Mouse (Mus musculus): ENCODE measurements around the gene Pla1a. TPM values are rescaled to one million over a fixed set of nuclear protein-coding genes. Genes with fewer than 3 reads are reported as not detected.

Pla1a gene
- polyA plus RNA-seq, 1 experiment from 2014 or later, result 1.1 TPM

GRCm38 (mm10) chr16:38401468-38401867 lies 31.5 kb downstream of the Pla1a start:
- Histone ChIP-seq H3K4me1 (ENCODE audit: control insufficient read depth, insufficient read depth, low read length) (peaks cover 14% of the 10 kb centered on the region), H3K27me3 (replicated peaks; ENCODE audit: control insufficient read depth, insufficient read depth, low read length) (no peaks in the 10 kb centered on the region), H3K4me2 (ENCODE audit: low read depth, low read length) (no peak overlapping the region), H3K4me3 (ENCODE audit: low read depth, low read length) (no peak overlapping the region), H3K36me3 (ENCODE audit: control insufficient read depth, insufficient read depth, low read length) (no peaks in the 10 kb centered on the region), H3K9me3 (ENCODE audit: control insufficient read depth, low read length) (no peaks in the 10 kb centered on the region), H3K27ac (replicated peaks; ENCODE audit: low read depth, low read length) (no peak overlapping the region), H3K9ac (ENCODE audit: low read depth, low read length) (no peak overlapping the region)
- 91% methylated on average over 5 of the region's 6 CpGs for WGBS
- ATAC-seq (ENCODE audit: low read depth) (no peak), DNase-seq (ENCODE audit: low spot score) (no peak)

GRCm38 (mm10) chr16:38400311-38400960 lies 32.5 kb downstream of the Pla1a start:
- no peaks in the 10 kb centered on the region for H3K27me3 ChIP-seq (replicated peaks; ENCODE audit: control insufficient read depth, insufficient read depth, low read length)
- H3K9ac ChIP-seq (ENCODE audit: low read depth, low read length), result 0 out of 2 replicates have a peak overlapping the region, but pooled peaks have one; percentile 49
- H3K9me3 ChIP-seq (ENCODE audit: control insufficient read depth, low read length), result no peaks in the 10 kb centered on the region
- H3K27ac ChIP-seq (replicated peaks; ENCODE audit: low read depth, low read length), result peak overlapping the region; percentile 58
- no peak for ATAC-seq (ENCODE audit: low read depth)
- H3K4me3 ChIP-seq (ENCODE audit: low read depth, low read length), result peak overlapping the region; percentile 7
- H3K4me1 ChIP-seq (ENCODE audit: control insufficient read depth, insufficient read depth, low read length), result peaks cover 24% of the 10 kb centered on the region
- WGBS, result 73% methylated on average over 9 of the region's 9 CpGs
- H3K36me3 ChIP-seq (ENCODE audit: control insufficient read depth, insufficient read depth, low read length), result no peaks in the 10 kb centered on the region
- DNase-seq (ENCODE audit: low spot score), result no peak
- H3K4me2 ChIP-seq (ENCODE audit: low read depth, low read length), result peak overlapping the region; percentile 55

GRCm38 (mm10) chr16:38399531-38400231 lies 33.3 kb downstream of the Pla1a start:
- Histone ChIP-seq H3K4me1 (ENCODE audit: control insufficient read depth, insufficient read depth, low read length) (peaks cover 28% of the 10 kb centered on the region), H3K4me3 (ENCODE audit: low read depth, low read length) (peak overlapping the region; percentile 7), H3K36me3 (ENCODE audit: control insufficient read depth, insufficient read depth, low read length) (no peaks in the 10 kb centered on the region), H3K9me3 (ENCODE audit: control insufficient read depth, low read length) (no peaks in the 10 kb centered on the region), H3K4me2 (ENCODE audit: low read depth, low read length) (peak overlapping the region; percentile 55), H3K27me3 (replicated peaks; ENCODE audit: control insufficient read depth, insufficient read depth, low read length) (no peaks in the 10 kb centered on the region), H3K9ac (ENCODE audit: low read depth, low read length) (peak overlapping the region; percentile 49), H3K27ac (replicated peaks; ENCODE audit: low read depth, low read length) (peak overlapping the region; percentile 75)
- DNase-seq (ENCODE audit: low spot score), result peak; percentile 89
- 14% methylated on average over 17 of the region's 17 CpGs for WGBS
- peak; percentile 94 for ATAC-seq (ENCODE audit: low read depth)

GRCm38 (mm10) chr16:38399076-38399475 lies 33.9 kb downstream of the Pla1a start:
- Histone ChIP-seq H3K27me3 (replicated peaks; ENCODE audit: control insufficient read depth, insufficient read depth, low read length) (no peaks in the 10 kb centered on the region), H3K4me2 (ENCODE audit: low read depth, low read length) (peak overlapping the region; percentile 55), H3K27ac (replicated peaks; ENCODE audit: low read depth, low read length) (peak overlapping the region; percentile 75), H3K36me3 (ENCODE audit: control insufficient read depth, insufficient read depth, low read length) (no peaks in the 10 kb centered on the region), H3K9ac (ENCODE audit: low read depth, low read length) (no peak overlapping the region), H3K4me1 (ENCODE audit: control insufficient read depth, insufficient read depth, low read length) (peaks cover 30% of the 10 kb centered on the region), H3K9me3 (ENCODE audit: control insufficient read depth, low read length) (no peaks in the 10 kb centered on the region), H3K4me3 (ENCODE audit: low read depth, low read length) (0 out of 2 replicates have a peak overlapping the region, but pooled peaks have one; percentile 7)
- no peak for DNase-seq (ENCODE audit: low spot score)
- no peak; the same call in 1 of the 2 replicates for ATAC-seq (ENCODE audit: low read depth)
- WGBS, result 57% methylated on average over 3 of the region's 3 CpGs

- WGBS, result 85% methylated on average over 6 of the region's 6 CpGs
- no peak for ATAC-seq (ENCODE audit: low read depth)
These were observed 34.7 kb downstream of the Pla1a start for GRCm38 (mm10) chr16:38398266-38398665.

GRCm38 (mm10) chr16:38396155-38396554 lies 36.8 kb downstream of the Pla1a start:
- H3K36me3 ChIP-seq (ENCODE audit: control insufficient read depth, insufficient read depth, low read length), result no peaks in the 10 kb centered on the region
- H3K4me2 ChIP-seq (ENCODE audit: low read depth, low read length), result peak overlapping the region; percentile 40; the same call in 1 of the 2 replicates
- ATAC-seq (ENCODE audit: low read depth) (peak; percentile 63), DNase-seq (ENCODE audit: low spot score) (peak; percentile 87)
- 0 out of 2 replicates have a peak overlapping the region, but pooled peaks have one; percentile 5 for H3K9ac ChIP-seq (ENCODE audit: low read depth, low read length)
- WGBS, result 26% methylated on average over 13 of the region's 13 CpGs
- no peaks in the 10 kb centered on the region for H3K9me3 ChIP-seq (ENCODE audit: control insufficient read depth, low read length)
- no peak overlapping the region for H3K4me3 ChIP-seq (ENCODE audit: low read depth, low read length)
- H3K4me1 ChIP-seq (ENCODE audit: control insufficient read depth, insufficient read depth, low read length), result peaks cover 30% of the 10 kb centered on the region
- no peaks in the 10 kb centered on the region for H3K27me3 ChIP-seq (replicated peaks; ENCODE audit: control insufficient read depth, insufficient read depth, low read length)
- H3K27ac ChIP-seq (replicated peaks; ENCODE audit: low read depth, low read length), result peak overlapping the region; percentile 22; the same call in 1 of the 2 replicates

More at GRCm38 (mm10) chr16:38398266-38398665, 34.7 kb downstream of the Pla1a start:
- Histone ChIP-seq H3K27me3 (replicated peaks; ENCODE audit: control insufficient read depth, insufficient read depth, low read length) (no peaks in the 10 kb centered on the region), H3K4me3 (ENCODE audit: low read depth, low read length) (no peak overlapping the region), H3K36me3 (ENCODE audit: control insufficient read depth, insufficient read depth, low read length) (no peaks in the 10 kb centered on the region), H3K4me2 (ENCODE audit: low read depth, low read length) (no peak overlapping the region), H3K27ac (replicated peaks; ENCODE audit: low read depth, low read length) (no peak overlapping the region), H3K9me3 (ENCODE audit: control insufficient read depth, low read length) (no peaks in the 10 kb centered on the region), H3K4me1 (ENCODE audit: control insufficient read depth, insufficient read depth, low read length) (peaks cover 30% of the 10 kb centered on the region), H3K9ac (ENCODE audit: low read depth, low read length) (no peak overlapping the region)
- DNase-seq (ENCODE audit: low spot score), result no peak

- ATAC-seq (ENCODE audit: low read depth), result no peak
- H3K27me3 ChIP-seq (replicated peaks; ENCODE audit: control insufficient read depth, insufficient read depth, low read length), result no peaks in the 10 kb centered on the region
- H3K4me2 ChIP-seq (ENCODE audit: low read depth, low read length), result no peak overlapping the region
- H3K4me1 ChIP-seq (ENCODE audit: control insufficient read depth, insufficient read depth, low read length), result peaks cover 27% of the 10 kb centered on the region
- no peaks in the 10 kb centered on the region for H3K9me3 ChIP-seq (ENCODE audit: control insufficient read depth, low read length)
- no peak overlapping the region for H3K4me3 ChIP-seq (ENCODE audit: low read depth, low read length)
- no peak for DNase-seq (ENCODE audit: low spot score)
- no peaks in the 10 kb centered on the region for H3K36me3 ChIP-seq (ENCODE audit: control insufficient read depth, insufficient read depth, low read length)
- H3K9ac ChIP-seq (ENCODE audit: low read depth, low read length), result no peak overlapping the region
- WGBS, result 55% methylated on average over 6 of the region's 6 CpGs
- 0 out of 2 replicates have a peak overlapping the region, but pooled peaks have one; percentile 22 for H3K27ac ChIP-seq (replicated peaks; ENCODE audit: low read depth, low read length)
These were observed 37.8 kb downstream of the Pla1a start for GRCm38 (mm10) chr16:38395060-38395730.

- peaks cover 19% of the 10 kb centered on the region; the same call in 1 of the 2 replicates for H3K4me1 ChIP-seq (ENCODE audit: control insufficient read depth, insufficient read depth, low read length)
- no peak overlapping the region for H3K27ac ChIP-seq (replicated peaks; ENCODE audit: low read depth, low read length)
- no peak for DNase-seq (ENCODE audit: low spot score)
- no peak overlapping the region for H3K4me2 ChIP-seq (ENCODE audit: low read depth, low read length)
- 84% methylated on average over 8 of the region's 8 CpGs for WGBS
- H3K4me3 ChIP-seq (ENCODE audit: low read depth, low read length), result no peak overlapping the region
- no peak for ATAC-seq (ENCODE audit: low read depth)
- H3K9me3 ChIP-seq (ENCODE audit: control insufficient read depth, low read length), result no peaks in the 10 kb centered on the region
- no peaks in the 10 kb centered on the region for H3K36me3 ChIP-seq (ENCODE audit: control insufficient read depth, insufficient read depth, low read length)
- H3K27me3 ChIP-seq (replicated peaks; ENCODE audit: control insufficient read depth, insufficient read depth, low read length), result no peaks in the 10 kb centered on the region
- no peak overlapping the region for H3K9ac ChIP-seq (ENCODE audit: low read depth, low read length)
These were observed 38.7 kb downstream of the Pla1a start for GRCm38 (mm10) chr16:38394191-38394618.
